ENCODE assay signal across 8 mouse cellular contexts in the genomic region with DNA sequence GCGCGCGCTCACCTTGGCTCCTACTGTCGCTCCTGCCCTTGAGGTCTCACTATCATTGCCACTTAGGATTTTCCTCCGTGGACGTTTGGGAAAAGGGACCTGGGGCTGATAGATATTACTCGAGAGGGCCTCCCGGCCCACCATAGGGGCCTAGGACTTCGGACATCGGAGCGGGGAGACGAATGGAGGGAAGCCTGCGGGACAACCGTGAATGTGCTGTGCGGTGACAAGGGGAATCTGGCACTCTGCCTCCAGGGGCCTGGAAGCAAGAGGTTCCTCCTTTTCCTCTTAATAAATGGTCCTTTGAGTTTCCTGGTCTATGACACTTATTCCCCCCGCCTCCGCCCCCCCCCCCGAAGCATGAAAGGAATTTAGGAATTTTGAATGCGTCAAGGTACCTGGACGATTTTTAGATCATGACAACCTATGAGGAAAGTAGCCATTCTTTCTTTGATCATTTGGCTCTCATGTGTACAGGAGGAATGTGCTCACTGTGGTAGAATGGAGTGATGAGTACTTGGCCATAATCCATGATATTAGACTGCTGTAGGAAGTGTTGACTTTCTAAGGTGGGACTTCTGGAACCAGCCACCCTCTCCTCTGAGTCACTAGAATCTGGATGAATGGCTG. TPM values are rescaled to one million over a fixed set of nuclear protein-coding genes. Genes with fewer than 3 reads are reported as not detected.
DNase-seq lines count a peak whose midpoint lies in the region; ATAC-seq and TF ChIP-seq lines count a peak whose summit lies in the region.

No protein-coding gene starts in this region.

- H3K9me3 ChIP-seq in kidney, embryonic 14.5 days (ENCODE audit: control insufficient read depth, low read length), result no peaks in the 10 kb centered on the region
- no peaks in the 10 kb centered on the region for H3K9me3 ChIP-seq in forebrain, embryonic 16.5 days (ENCODE audit: control insufficient read depth, low read length)
- no peaks in the 10 kb centered on the region for H3K9me3 ChIP-seq in liver, embryonic 12.5 days (replicated peaks)

- H3K36me3 ChIP-seq in kidney, embryonic 14.5 days (ENCODE audit: control insufficient read depth, insufficient read depth, low read length), result peaks cover 12% of the 10 kb centered on the region
- H3K36me3 ChIP-seq in forebrain, embryonic 16.5 days (ENCODE audit: control insufficient read depth, insufficient read depth), result peaks cover 5% of the 10 kb centered on the region; the same call in 1 of the 2 replicates
- peaks cover 25% of the 10 kb centered on the region for H3K36me3 ChIP-seq in liver, embryonic 12.5 days
- peaks cover 7% of the 10 kb centered on the region; the same call in 1 of the 2 replicates for H3K36me3 ChIP-seq in small intestine, adult 2 months (ENCODE audit: control insufficient read depth, insufficient read depth, low read length)

- no peaks in the 10 kb centered on the region for H3K27me3 ChIP-seq in kidney, embryonic 14.5 days (ENCODE audit: control insufficient read depth, insufficient read depth, low read length)
- no peaks in the 10 kb centered on the region for H3K27me3 ChIP-seq in forebrain, embryonic 16.5 days (replicated peaks; ENCODE audit: control insufficient read depth, insufficient read depth, low read length)
- no peaks in the 10 kb centered on the region for H3K27me3 ChIP-seq in liver, embryonic 12.5 days (replicated peaks)
- no peaks in the 10 kb centered on the region for H3K27me3 ChIP-seq in small intestine, adult 2 months (ENCODE audit: control insufficient read depth, insufficient read depth, low read length)

- TF ChIP-seq POLR2A in small intestine, adult 2 months (IDR thresholded peaks at IDR 0.05; ENCODE audit: low read depth, low read length), result no peak

- peak overlapping the region; percentile 84 for H3K9ac ChIP-seq in kidney, embryonic 14.5 days (ENCODE audit: low read depth, low read length)
- H3K9ac ChIP-seq in forebrain, embryonic 16.5 days (replicated peaks; ENCODE audit: low read depth, low read length), result peak overlapping the region; percentile 90
- H3K9ac ChIP-seq in liver, embryonic 12.5 days, result peak overlapping the region; percentile 89

- H3K4me3 ChIP-seq in kidney, embryonic 14.5 days (ENCODE audit: low read length), result peak overlapping the region; percentile 92
- peak overlapping the region; percentile 99 for H3K4me3 ChIP-seq in forebrain, embryonic 16.5 days (replicated peaks; ENCODE audit: low read length)
- H3K4me3 ChIP-seq in liver, embryonic 12.5 days, result peak overlapping the region; percentile 87
- H3K4me3 ChIP-seq in small intestine, adult 2 months (ENCODE audit: low read depth, low read length), result peak overlapping the region; percentile 74

- H3K4me2 ChIP-seq in kidney, embryonic 14.5 days (replicated peaks; ENCODE audit: low read depth, low read length), result peak overlapping the region; percentile 77
- peak overlapping the region; percentile 78 for H3K4me2 ChIP-seq in forebrain, embryonic 16.5 days (ENCODE audit: low read length)
- peak overlapping the region; percentile 84 for H3K4me2 ChIP-seq in liver, embryonic 12.5 days

- ATAC-seq in kidney, embryonic 14.5 days (ENCODE audit: low FRiP score, low TSS enrichment), result no peak
- no peak for ATAC-seq in forebrain, embryonic 16.5 days
- ATAC-seq in liver, embryonic 12.5 days, result no peak
- no peak for ATAC-seq in erythroid progenitor cell, adult 5-6 weeks (replicated peaks; ENCODE audit: low FRiP score, poor library complexity, severe bottlenecking)

- peak overlapping the region; percentile 93 for H3K27ac ChIP-seq in kidney, embryonic 14.5 days (ENCODE audit: low read depth, low read length)
- peak overlapping the region; percentile 94 for H3K27ac ChIP-seq in forebrain, embryonic 16.5 days (ENCODE audit: low read length)
- peak overlapping the region; percentile 93 for H3K27ac ChIP-seq in liver, embryonic 12.5 days
- peak overlapping the region; percentile 84 for H3K27ac ChIP-seq in small intestine, adult 2 months (ENCODE audit: insufficient read depth, low read depth, low read length)

- peaks cover 4% of the 10 kb centered on the region; the same call in 1 of the 2 replicates for H3K4me1 ChIP-seq in kidney, embryonic 14.5 days (ENCODE audit: control insufficient read depth, insufficient read depth, low read length)
- peaks cover 26% of the 10 kb centered on the region for H3K4me1 ChIP-seq in forebrain, embryonic 16.5 days (replicated peaks; ENCODE audit: control insufficient read depth, insufficient read depth, low read length)
- H3K4me1 ChIP-seq in liver, embryonic 12.5 days, result peaks cover 26% of the 10 kb centered on the region
- H3K4me1 ChIP-seq in small intestine, adult 2 months (ENCODE audit: control insufficient read depth, insufficient read depth, insufficient read length, low read length), result peaks cover 2% of the 10 kb centered on the region; the same call in 1 of the 2 replicates

- DNase-seq in kidney, adult 11 months, result no peak
- DNase-seq in Muller cell, postnatal 12 days (ENCODE audit: inconsistent ontology term), result peak; percentile 57
- no peak for DNase-seq in urinary bladder, postnatal 14 days (ENCODE audit: low spot score)

- TF ChIP-seq CTCF in small intestine, adult 2 months (IDR thresholded peaks at IDR 0.05; ENCODE audit: extremely low read depth, insufficient read length, insufficient replicate concordance, low read depth, low read length), result no peak

- under 1% methylated on average over 20 of the region's 20 CpGs for WGBS in kidney, embryonic 14.5 days
- WGBS in forebrain, embryonic 16.5 days, result under 1% methylated on average over 20 of the region's 20 CpGs
- WGBS in liver, embryonic 12.5 days (ENCODE audit: insufficient replicate concordance), result 2% methylated on average over 20 of the region's 20 CpGs
- 2% methylated on average over 20 of the region's 20 CpGs for WGBS in small intestine, adult 2 months

RNA-seq across cellular contexts. Expression of a gene that starts 0.7 kb away (rescaled TPM):
- 44.1 and 60.4 TPM in 2 replicates for polyA plus RNA-seq in kidney, embryonic 14.5 days (2014; fragmentation: Nextera tagmentation; extraction: Ambion mirVana)
- 177 and 186 TPM in 2 replicates for polyA plus RNA-seq in forebrain, embryonic 16.5 days (2015; fragmentation: Nextera tagmentation; extraction: Ambion mirVana)
- polyA plus RNA-seq in liver, embryonic 12.5 days (2016; fragmentation: Nextera tagmentation; extraction: Ambion mirVana), result 22.7 and 24.5 TPM in 2 replicates
- 2.6 and 3.1 TPM in 2 replicates for polyA plus RNA-seq in small intestine, adult 2 months (2012; rRNA removed)
- total RNA-seq in erythroid progenitor cell, adult 5-6 weeks (2015; ENCODE audit: low replicate concordance), result 24.7 and 25.9 TPM in 2 replicates
- 25.6 and 70.3 TPM in 2 replicates for total RNA-seq in erythroid progenitor cell, adult 5-6 weeks (2017; ENCODE audit: low replicate concordance)

RNA-seq across cellular contexts. Expression of a gene that starts 13.4 kb away (rescaled TPM):
- 32.8 and 48.1 TPM in 2 replicates for polyA plus RNA-seq in kidney, embryonic 14.5 days (2014; fragmentation: Nextera tagmentation; extraction: Ambion mirVana)
- 99.6 and 128 TPM in 2 replicates for polyA plus RNA-seq in forebrain, embryonic 16.5 days (2015; fragmentation: Nextera tagmentation; extraction: Ambion mirVana)
- polyA plus RNA-seq in liver, embryonic 12.5 days (2016; fragmentation: Nextera tagmentation; extraction: Ambion mirVana), result 39.9 and 40.6 TPM in 2 replicates
- polyA plus RNA-seq in small intestine, adult 2 months (2012; rRNA removed), result 15.0 and 25.8 TPM in 2 replicates
- 26.7 and 42.8 TPM in 2 replicates for total RNA-seq in erythroid progenitor cell, adult 5-6 weeks (2015; ENCODE audit: low replicate concordance)
- total RNA-seq in erythroid progenitor cell, adult 5-6 weeks (2017; ENCODE audit: low replicate concordance), result 29.2 and 70.5 TPM in 2 replicates
